Mouse (Mus musculus): ENCODE measurements around the gene Zfp691.

Gene Zfp691

DNA sequence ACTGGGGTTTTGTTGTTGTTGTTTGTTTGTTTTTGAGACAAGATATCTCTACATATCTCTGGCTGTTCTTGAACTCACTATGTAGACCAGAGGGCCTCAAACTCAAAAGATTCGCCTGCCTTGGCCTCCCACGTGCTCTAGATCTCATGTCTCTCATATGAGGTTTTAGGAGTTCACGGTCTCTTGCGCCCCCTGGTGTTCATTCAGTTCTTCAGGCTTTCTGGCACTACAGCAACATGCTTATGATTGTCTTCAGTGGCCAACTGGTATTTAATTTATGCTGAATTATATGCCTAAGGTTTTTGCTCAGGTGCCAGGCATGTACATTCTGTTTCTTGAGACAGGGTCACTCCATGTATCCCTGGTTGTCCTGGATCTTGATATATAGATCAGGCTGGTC lies 6.3 kb downstream of the Zfp691 start:
- peak; percentile 75 for DNase-seq (ENCODE audit: low spot score)

GRCm38 (mm10) chr4:119167068-119167467 lies 6.9 kb downstream of the Zfp691 start:
- no peak for DNase-seq (ENCODE audit: low spot score)

GRCm38 (mm10) chr4:119165916-119166315 lies 8.1 kb downstream of the Zfp691 start:
- no peak for DNase-seq (ENCODE audit: low spot score)

GRCm38 (mm10) chr4:119162990-119163389 lies 11.0 kb downstream of the Zfp691 start:
- DNase-seq (ENCODE audit: low spot score), result no peak

- no peak for DNase-seq (ENCODE audit: low spot score)
Measured at GRCm38 (mm10) chr4:119161358-119161757, 12.6 kb downstream of the Zfp691 start.

GRCm38 (mm10) chr4:119157891-119158290 lies 16.1 kb downstream of the Zfp691 start:
- no peak for DNase-seq (ENCODE audit: low spot score)

DNA sequence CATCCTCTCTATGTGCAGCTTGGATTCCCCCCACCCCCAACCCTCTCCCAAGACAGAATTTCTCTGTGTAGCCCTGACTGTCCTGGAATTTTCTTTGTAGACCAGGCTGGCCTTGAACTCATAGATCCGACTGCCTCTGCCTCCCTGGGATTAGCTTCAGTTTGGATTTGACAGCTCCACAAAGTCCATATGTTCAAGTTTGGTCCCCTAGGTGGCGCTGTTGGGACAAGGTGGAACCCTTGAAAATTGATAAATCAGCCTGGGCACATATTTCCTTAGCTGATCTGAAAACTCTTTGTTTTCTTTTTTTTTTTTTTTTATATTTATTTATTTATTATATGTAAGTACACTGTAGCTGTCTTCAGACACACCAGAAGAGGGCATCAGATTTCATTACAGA lies 16.8 kb downstream of the Zfp691 start:
- no peak for DNase-seq (ENCODE audit: low spot score)

DNA sequence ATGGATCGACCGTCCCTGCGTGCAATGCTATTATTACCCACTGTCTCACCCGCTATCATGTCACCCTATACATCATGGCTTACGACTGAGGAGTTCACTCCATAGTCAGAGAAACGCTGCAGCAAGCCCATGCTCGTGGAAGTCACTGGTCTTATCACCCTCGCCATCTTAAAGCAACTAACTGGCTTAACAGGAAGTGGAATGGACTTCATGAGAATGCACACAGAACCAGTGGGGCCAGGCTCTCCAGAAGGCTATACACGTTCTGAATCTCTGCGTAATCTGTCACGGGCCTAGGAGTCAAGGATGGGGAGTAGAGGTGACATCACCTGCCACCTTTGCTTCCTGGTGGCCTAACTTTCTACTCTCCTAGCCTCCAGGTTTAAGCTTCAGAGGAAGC lies 25.3 kb downstream of the Zfp691 start:
- DNase-seq (ENCODE audit: low spot score), result no peak

- DNase-seq (ENCODE audit: low spot score), result no peak
Measured at GRCm38 (mm10) chr4:119147347-119147746, 26.6 kb downstream of the Zfp691 start.

DNA sequence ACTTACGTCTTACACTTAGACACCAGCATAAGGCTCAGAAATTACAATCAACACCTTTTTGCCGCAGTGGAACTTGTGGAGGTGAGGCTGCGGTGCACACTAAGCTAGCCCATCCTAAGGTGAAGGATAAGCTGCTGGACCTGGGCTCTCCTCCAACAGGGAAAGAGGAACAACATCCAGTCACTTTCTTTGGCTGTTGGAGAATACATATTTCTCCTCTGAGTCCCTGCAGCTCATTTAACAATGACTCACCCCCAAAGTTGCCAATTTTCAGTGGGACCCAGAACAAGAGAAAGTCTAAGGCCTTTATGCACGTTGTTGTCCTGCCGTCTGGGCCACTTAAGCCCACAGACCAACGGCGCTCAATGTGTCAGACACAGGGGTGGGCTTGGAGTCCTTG lies 27.2 kb downstream of the Zfp691 start:
- DNase-seq (ENCODE audit: low spot score), result no peak

GRCm38 (mm10) chr4:119142230-119142871 lies 31.6 kb downstream of the Zfp691 start:
- DNase-seq (ENCODE audit: low spot score), result no peak

DNA sequence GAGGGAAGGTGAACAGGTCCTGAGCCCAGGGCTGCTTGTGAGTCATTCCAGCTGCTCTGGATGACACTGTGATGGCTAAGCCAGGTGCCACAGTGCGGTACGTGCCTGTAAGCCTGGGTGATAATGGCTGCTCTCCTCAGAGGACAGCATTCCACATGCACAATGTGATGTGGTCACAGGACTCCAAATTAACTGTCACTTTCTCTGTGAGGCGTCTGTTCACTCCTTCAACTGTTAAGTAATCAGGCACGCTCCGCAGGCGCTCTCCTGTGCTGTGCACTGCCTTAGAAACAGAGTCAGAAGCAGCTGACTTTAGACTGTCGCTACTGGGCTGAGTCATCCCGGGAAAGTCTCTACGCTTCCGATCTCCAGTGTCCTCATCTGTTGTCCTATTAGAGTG lies 32.8 kb downstream of the Zfp691 start:
- DNase-seq (ENCODE audit: low spot score), result no peak

DNA sequence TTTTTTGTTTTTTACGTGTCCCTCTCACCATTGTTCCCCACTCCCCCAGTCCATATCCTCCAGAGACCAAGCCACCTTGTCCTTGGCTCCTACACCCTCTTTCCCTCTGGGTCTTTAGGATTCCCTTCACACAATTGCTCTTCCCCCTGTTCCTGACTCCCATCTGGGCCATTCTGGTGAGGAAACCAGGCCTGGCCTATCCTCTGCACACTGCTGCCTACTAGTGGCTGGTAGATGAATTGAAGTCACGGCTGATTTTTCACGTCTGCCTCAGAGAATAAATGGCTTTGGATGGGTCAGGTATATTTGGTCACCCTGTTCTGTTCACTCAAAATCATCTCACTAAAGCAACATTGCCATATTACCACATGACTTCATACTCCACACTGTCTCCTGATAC lies 33.9 kb downstream of the Zfp691 start:
- DNase-seq (ENCODE audit: low spot score), result no peak

GRCm38 (mm10) chr4:119138776-119139175 lies 35.2 kb downstream of the Zfp691 start:
- DNase-seq (ENCODE audit: low spot score), result no peak

GRCm38 (mm10) chr4:119138171-119138570 lies 35.8 kb downstream of the Zfp691 start:
- peak; percentile 43 for DNase-seq (ENCODE audit: low spot score)

GRCm38 (mm10) chr4:119137313-119137712 lies 36.7 kb downstream of the Zfp691 start:
- DNase-seq (ENCODE audit: low spot score), result no peak

DNA sequence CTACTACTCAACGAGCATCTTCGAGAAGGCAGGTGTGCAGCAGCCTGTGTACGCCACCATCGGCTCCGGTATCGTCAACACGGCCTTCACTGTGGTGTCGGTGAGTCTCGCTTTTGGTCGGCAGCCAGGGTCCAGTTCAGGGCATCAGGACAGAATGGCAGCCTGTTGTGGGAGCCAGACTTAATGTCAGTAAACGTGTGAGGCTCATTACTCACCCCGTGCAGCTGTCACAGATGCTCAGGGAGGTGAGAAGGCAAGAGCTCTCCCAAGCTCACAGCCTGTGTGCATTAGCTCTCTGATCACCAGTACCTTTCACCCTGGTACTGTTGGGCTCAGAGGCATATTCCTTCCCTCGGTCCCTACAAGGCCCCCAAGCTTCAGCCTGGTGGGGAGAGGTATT lies 40.1 kb downstream of the Zfp691 start:
- DNase-seq (ENCODE audit: low spot score), result no peak

DNA sequence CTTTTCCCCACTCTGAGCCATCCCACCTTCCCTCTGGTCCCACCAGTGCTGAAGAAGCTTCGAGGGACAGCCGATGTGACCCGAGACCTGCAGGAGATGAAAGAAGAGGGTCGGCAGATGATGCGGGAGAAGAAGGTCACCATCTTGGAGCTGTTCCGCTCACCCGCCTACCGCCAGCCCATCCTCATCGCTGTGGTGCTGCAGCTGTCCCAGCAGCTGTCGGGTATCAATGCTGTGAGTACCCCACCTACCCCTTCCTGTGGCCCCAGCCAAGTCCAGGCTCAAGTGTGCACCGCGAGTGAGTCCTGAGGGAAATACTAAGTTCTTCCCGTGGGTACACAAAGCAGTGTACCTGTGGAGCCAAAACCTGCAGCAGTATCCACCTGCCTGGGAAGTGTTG lies 40.7 kb downstream of the Zfp691 start:
- DNase-seq (ENCODE audit: low spot score), result no peak

DNA sequence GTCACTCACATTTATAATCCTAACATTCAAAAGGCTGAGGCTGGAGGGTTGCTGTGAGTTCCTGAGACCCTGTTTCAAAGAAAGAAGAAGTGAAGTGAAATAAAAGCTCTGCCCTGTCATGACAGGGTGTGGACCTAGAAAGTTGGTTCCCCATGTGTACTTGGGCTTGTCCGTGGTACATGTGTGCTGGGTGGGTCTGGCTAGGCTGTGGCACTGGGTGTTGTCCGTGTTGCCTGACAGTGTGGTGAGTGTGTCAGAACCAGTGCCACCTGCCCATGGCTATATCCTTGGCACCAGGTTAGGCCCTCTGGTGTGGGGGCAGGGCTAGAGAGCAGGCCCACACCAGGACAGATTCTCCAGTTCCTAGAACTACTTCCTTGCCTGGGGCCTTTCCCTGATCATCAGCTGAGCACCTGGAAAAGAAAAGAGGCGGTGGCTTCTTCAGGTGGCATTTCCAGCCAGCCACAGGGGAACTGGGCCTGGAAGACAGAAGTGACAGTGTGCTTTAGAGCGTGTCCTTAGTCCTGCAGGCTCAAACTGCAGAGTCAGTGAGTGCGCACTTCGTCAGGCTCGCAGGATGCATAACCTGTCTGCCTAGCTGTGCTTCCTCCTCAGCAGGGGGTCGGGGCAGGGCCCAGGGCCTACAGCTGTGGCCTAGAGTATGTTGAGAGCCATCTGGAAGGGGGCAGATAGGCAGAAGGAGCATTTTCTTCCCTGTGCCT lies 42.6 kb downstream of the Zfp691 start:
- no peak for DNase-seq (ENCODE audit: low spot score)

DNA sequence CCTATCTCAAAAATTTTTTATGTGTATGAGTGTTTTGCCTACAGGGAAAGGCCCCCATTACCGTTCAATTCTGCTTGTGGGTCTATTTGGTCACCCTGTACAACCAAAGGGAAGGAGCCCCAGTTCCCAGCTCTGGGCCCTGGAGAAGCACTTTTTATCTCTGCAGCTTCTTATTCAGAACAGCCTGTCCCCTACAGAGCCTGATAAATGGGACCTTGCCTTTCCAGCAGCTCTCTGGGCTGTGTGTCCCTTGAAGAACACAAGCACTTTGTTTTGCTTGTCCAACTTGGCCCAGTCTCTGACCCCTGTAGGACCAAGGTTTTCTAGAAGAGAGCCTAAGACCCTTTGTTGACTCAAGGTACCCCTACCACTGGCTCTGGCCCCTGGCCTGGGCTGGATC lies 44.9 kb downstream of the Zfp691 start:
- DNase-seq (ENCODE audit: low spot score), result no peak

GRCm38 (mm10) chr4:119128547-119128946 lies 45.4 kb downstream of the Zfp691 start:
- no peak for DNase-seq (ENCODE audit: low spot score)

DNA sequence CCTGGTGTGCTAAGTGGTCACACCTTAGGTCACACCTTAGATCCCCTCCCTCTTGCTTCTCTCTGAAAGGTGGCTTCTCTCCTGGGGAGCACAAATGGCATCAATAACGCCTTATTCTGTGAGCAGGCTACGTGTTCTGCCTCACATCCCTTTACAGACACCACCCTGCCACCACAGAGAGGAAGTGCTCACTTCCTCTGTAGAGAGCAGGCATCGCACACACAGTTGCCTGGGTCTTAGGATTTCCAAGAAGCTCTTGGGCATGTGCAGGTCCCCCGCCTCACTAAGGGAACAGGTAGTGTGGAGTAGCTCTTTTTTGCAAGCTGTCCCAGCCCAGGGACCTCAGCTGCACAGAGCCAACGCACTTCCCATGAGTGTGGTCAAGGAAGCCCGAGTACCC lies 46.8 kb downstream of the Zfp691 start:
- DNase-seq (ENCODE audit: low spot score), result no peak

GRCm38 (mm10) chr4:119125577-119126270 lies 48.3 kb downstream of the Zfp691 start:
- DNase-seq (ENCODE audit: low spot score), result no peak

Data from left cerebral cortex, adult 11 months (tissue).